Mouse (Mus musculus): ENCODE measurements around the gene Iah1.

Gene Iah1

GRCm38 (mm10) chr12:21315923-21316868, at the start of gene Iah1:
Iah1 (plus strand) TSS chr12:21316389.
- DNase-seq (ENCODE audit: low spot score), result peak; percentile 60

- no peak for DNase-seq (ENCODE audit: low spot score)
These were observed 49.4 kb upstream of the Iah1 start for GRCm38 (mm10) chr12:21266784-21267098.

GRCm38 (mm10) chr12:21268083-21268616, 48.0 kb upstream of the Iah1 start:
- no peak for DNase-seq (ENCODE audit: low spot score)

- no peak for DNase-seq (ENCODE audit: low spot score)
These were observed 41.7 kb upstream of the Iah1 start for GRCm38 (mm10) chr12:21274446-21274845.

- no peak for DNase-seq (ENCODE audit: low spot score)
These were observed 38.8 kb upstream of the Iah1 start for GRCm38 (mm10) chr12:21277352-21277864.

- no peak for DNase-seq (ENCODE audit: low spot score)
These were observed 31.3 kb upstream of the Iah1 start, which contains the start of gene Cpsf3 for GRCm38 (mm10) chr12:21284761-21285441. Cpsf3 (plus strand) TSS chr12:21285391.

- DNase-seq (ENCODE audit: low spot score), result peak; percentile 98
These were observed 30.5 kb upstream of the Iah1 start for GRCm38 (mm10) chr12:21285508-21286242.

GRCm38 (mm10) chr12:21286243-21286622, 30.0 kb upstream of the Iah1 start, which contains the start of gene Itgb1bp1:
Itgb1bp1 (minus strand) TSS chr12:21286284.
- no peak for DNase-seq (ENCODE audit: low spot score)

- no peak for DNase-seq (ENCODE audit: low spot score)
These were observed 29.2 kb upstream of the Iah1 start for GRCm38 (mm10) chr12:21286712-21287650.

GRCm38 (mm10) chr12:21288716-21289395, 27.3 kb upstream of the Iah1 start:
- no peak for DNase-seq (ENCODE audit: low spot score)

GRCm38 (mm10) chr12:21289651-21290050, 26.5 kb upstream of the Iah1 start:
- DNase-seq (ENCODE audit: low spot score), result no peak

- DNase-seq (ENCODE audit: low spot score), result no peak
These were observed 17.3 kb upstream of the Iah1 start for GRCm38 (mm10) chr12:21298856-21299255.

- no peak for DNase-seq (ENCODE audit: low spot score)
These were observed 14.9 kb upstream of the Iah1 start for GRCm38 (mm10) chr12:21301324-21301723.

GRCm38 (mm10) chr12:21301932-21302331, 14.3 kb upstream of the Iah1 start:
- no peak for DNase-seq (ENCODE audit: low spot score)

- no peak for DNase-seq (ENCODE audit: low spot score)
These were observed 13.8 kb upstream of the Iah1 start for GRCm38 (mm10) chr12:21302361-21302783.

GRCm38 (mm10) chr12:21305741-21306140, 10.4 kb upstream of the Iah1 start:
- DNase-seq (ENCODE audit: low spot score), result no peak

GRCm38 (mm10) chr12:21306721-21307120, 9.5 kb upstream of the Iah1 start:
- DNase-seq (ENCODE audit: low spot score), result no peak

GRCm38 (mm10) chr12:21312201-21312600, 4.0 kb upstream of the Iah1 start:
- DNase-seq (ENCODE audit: low spot score), result no peak

- DNase-seq (ENCODE audit: low spot score), result no peak
These were observed 678 bp downstream of the Iah1 start for GRCm38 (mm10) chr12:21316869-21317265.

Data from ovary, postnatal 10 days (tissue).